Mouse (Mus musculus) liver, embryonic 15.5 days (tissue): ENCODE results near the gene Paqr7. TPM values are rescaled to one million over a fixed set of nuclear protein-coding genes. Genes with fewer than 3 reads are reported as not detected.

Experiments
- ATAC-seq: fragments of 200-750 bp; cut with Nextera tagmentation; 2 replicates; pipeline ENCODE4 v1.8.0; 2017; ENCODE audit warnings: moderate number of reproducible peaks, mild to moderate bottlenecking, moderate library complexity; ENCODE audit not compliant: insufficient read depth
- H3K27ac ChIP-seq: fragments of 300-500 bp; sonication (generic); replicated peaks from 2 replicates; pipeline ENCODE4 v1.5.1; 2015; ENCODE audit warnings: mild to moderate bottlenecking, inconsistent platforms
- H3K27me3 ChIP-seq: fragments of 300-500 bp; sonication (generic); 2 replicates; pipeline ENCODE4 v1.6.1; 2015; ENCODE audit warnings: mild to moderate bottlenecking, inconsistent platforms
- H3K36me3 ChIP-seq: fragments of 300-500 bp; sonication (generic); replicated peaks from 2 replicates; pipeline ENCODE4 v1.6.1; 2015; ENCODE audit warnings: moderate library complexity, mild to moderate bottlenecking, inconsistent platforms
- H3K4me1 ChIP-seq: fragments of 300-500 bp; sonication (generic); replicated peaks from 2 replicates; pipeline ENCODE4 v1.6.1; 2015; ENCODE audit warnings: inconsistent platforms
- H3K4me2 ChIP-seq: fragments of 300-500 bp; sonication (generic); 2 replicates; pipeline ENCODE4 v1.6.1; 2015; ENCODE audit warnings: moderate library complexity, mild to moderate bottlenecking, inconsistent platforms
- H3K4me3 ChIP-seq: fragments of 300-500 bp; sonication (generic); replicated peaks from 2 replicates; pipeline ENCODE4 v1.5.1; 2015; ENCODE audit warnings: mild to moderate bottlenecking, inconsistent platforms
- H3K9ac ChIP-seq: fragments of 300-500 bp; sonication (generic); 2 replicates; pipeline ENCODE4 v1.6.1; 2015; ENCODE audit warnings: moderate library complexity, mild to moderate bottlenecking, inconsistent platforms
- H3K9me3 ChIP-seq: fragments of 300-500 bp; sonication (generic); replicated peaks from 2 replicates; pipeline ENCODE4 v1.6.1; 2016; ENCODE audit warnings: inconsistent platforms
- WGBS: fragments of 180-500 bp; shearing (Covaris S2); methylation state at CpG from one replicate; pipeline ENCODE4 v1.1.7; 2015; ENCODE audit warnings: mixed read lengths; ENCODE audit not compliant: insufficient replicate concordance; 5-methylcytosine and 5-hydroxymethylcytosine counted together
- polyA plus RNA-seq: library from polyadenylated mRNA; unstranded; fragments of >200 nt; fragmentation: Nextera tagmentation; extraction: Ambion mirVana; gene quantifications from 2 replicates; pipeline ENCODE4 v1.2.1, GENCODE M21; 2015

The Paqr7 gene
- polyA plus RNA-seq, 1 experiment from 2014 or later = 7.8 TPM

GRCm38 (mm10) chr4:134474240-134474639 is 22.3 kb upstream of the Paqr7 start:
- WGBS = 81% methylated on average over 8 of the region's 8 CpGs
- Histone ChIP-seq H3K27ac (no peak overlapping the region), H3K36me3 (peaks cover 68% of the 10 kb centered on the region), H3K4me3 (no peak overlapping the region), H3K27me3 (no peaks in the 10 kb centered on the region), H3K9ac (no peak overlapping the region), H3K9me3 (no peaks in the 10 kb centered on the region), H3K4me2 (no peak overlapping the region), H3K4me1 (peaks cover 29% of the 10 kb centered on the region)
- ATAC-seq = no peak

GRCm38 (mm10) chr4:134476899-134477298 is 19.6 kb upstream of the Paqr7 start:
- no peak overlapping the region for H3K4me3 ChIP-seq
- H3K27ac ChIP-seq = no peak overlapping the region
- H3K4me1 ChIP-seq = peaks cover 17% of the 10 kb centered on the region
- H3K9me3 ChIP-seq = no peaks in the 10 kb centered on the region
- no peak overlapping the region for H3K9ac ChIP-seq
- no peaks in the 10 kb centered on the region for H3K27me3 ChIP-seq
- WGBS = 87% methylated on average over 8 of the region's 8 CpGs
- H3K36me3 ChIP-seq = peaks cover 49% of the 10 kb centered on the region
- no peak overlapping the region for H3K4me2 ChIP-seq
- ATAC-seq = no peak

DNA sequence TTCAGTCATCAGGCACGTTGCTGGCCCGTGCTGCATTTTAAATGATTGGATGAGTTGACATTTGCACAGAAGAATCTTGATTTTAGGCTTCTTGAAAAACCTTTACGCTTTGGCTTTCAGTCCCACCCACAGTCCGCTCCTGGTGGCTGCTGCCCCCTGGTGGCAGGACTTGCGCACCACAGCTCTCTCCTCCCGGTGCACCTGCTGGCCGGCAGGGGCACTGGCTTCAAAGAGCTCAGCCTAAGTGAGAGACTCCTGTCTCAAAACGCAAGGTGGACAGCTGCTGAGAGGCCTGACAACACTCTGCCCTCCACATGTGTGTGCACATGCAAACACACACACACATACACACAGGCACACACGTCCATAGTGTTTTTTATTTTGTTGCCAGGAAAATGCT is 18.5 kb upstream of the Paqr7 start:
- no peak overlapping the region for H3K9ac ChIP-seq

GRCm38 (mm10) chr4:134479839-134480238 is 16.7 kb upstream of the Paqr7 start:
- Histone ChIP-seq H3K9ac (no peak overlapping the region), H3K4me2 (no peak overlapping the region), H3K4me3 (no peak overlapping the region), H3K9me3 (no peaks in the 10 kb centered on the region), H3K27ac (no peak overlapping the region), H3K27me3 (peaks cover 24% of the 10 kb centered on the region; the same call in 1 of the 2 replicates), H3K4me1 (peaks cover 20% of the 10 kb centered on the region), H3K36me3 (peaks cover 23% of the 10 kb centered on the region)
- whole genome bisulfite sequencing = 76% methylated on average over 4 of the region's 4 CpGs
- no peak for ATAC-seq

More for the DNA sequence above, 18.5 kb upstream of the Paqr7 start:
- 4% methylated on average over 9 of the region's 9 CpGs for WGBS
- H3K36me3 ChIP-seq = peaks cover 38% of the 10 kb centered on the region
- peaks cover 9% of the 10 kb centered on the region; the same call in 1 of the 2 replicates for H3K27me3 ChIP-seq
- H3K4me2 ChIP-seq = no peak overlapping the region
- ATAC-seq = peak; percentile 53; the same call in 1 of the 2 replicates
- H3K27ac ChIP-seq = no peak overlapping the region
- H3K4me1 ChIP-seq = peaks cover 17% of the 10 kb centered on the region
- H3K9me3 ChIP-seq = no peaks in the 10 kb centered on the region
- H3K4me3 ChIP-seq = no peak overlapping the region

DNA sequence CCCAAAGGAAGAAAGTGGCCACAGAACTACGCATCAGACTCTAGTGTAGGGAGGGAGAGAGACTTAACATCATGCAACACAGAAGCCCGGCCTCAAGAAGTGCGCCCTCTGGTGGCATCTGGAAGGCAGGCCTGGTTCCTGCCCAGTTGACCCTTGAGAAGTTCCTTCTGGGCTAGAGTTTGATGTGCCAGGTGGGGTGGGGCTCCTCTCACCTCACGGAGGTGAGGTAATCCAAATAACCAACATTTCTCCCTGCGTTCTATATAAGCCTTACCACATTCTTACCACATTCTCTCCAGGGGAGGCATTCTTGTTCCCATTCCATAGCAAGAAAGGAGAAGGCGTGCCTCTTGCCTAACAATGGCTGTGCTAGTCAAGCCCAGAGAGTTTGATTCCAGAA is 15.6 kb upstream of the Paqr7 start:
- ATAC-seq = no peak
- no peak overlapping the region for H3K4me2 ChIP-seq
- H3K27ac ChIP-seq = no peak overlapping the region
- H3K4me1 ChIP-seq = peaks cover 25% of the 10 kb centered on the region
- H3K4me3 ChIP-seq = no peak overlapping the region
- no peaks in the 10 kb centered on the region for H3K9me3 ChIP-seq
- peaks cover 24% of the 10 kb centered on the region; the same call in 1 of the 2 replicates for H3K27me3 ChIP-seq
- no peak overlapping the region for H3K9ac ChIP-seq
- H3K36me3 ChIP-seq = peaks cover 13% of the 10 kb centered on the region; the same call in 1 of the 2 replicates
- WGBS = 17% methylated on average over 6 of the region's 6 CpGs

DNA sequence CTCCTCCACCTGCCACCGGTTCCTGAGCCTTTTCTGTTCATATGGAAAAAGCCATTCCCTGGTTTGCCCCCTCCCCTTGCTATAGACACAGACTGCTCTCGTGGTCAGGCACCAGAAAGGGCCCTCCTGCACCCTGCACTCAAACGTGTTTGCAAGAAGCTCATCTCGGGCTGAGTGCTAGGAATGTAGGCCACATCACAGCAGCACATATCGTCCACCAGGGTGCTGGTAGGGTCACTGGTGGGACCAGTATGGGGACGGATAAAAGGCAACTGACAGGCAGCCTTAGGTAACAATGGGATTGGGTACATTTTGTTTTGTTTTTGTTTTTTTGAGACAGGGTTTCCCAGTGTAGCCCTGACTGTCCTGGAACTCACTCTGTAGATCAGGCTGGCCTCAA is 15.2 kb upstream of the Paqr7 start:
- H3K36me3 ChIP-seq = peaks cover 9% of the 10 kb centered on the region; the same call in 1 of the 2 replicates
- H3K4me1 ChIP-seq = peaks cover 26% of the 10 kb centered on the region
- H3K9me3 ChIP-seq = no peaks in the 10 kb centered on the region
- H3K27ac ChIP-seq = no peak overlapping the region
- H3K4me2 ChIP-seq = no peak overlapping the region
- no peak overlapping the region for H3K9ac ChIP-seq
- peaks cover 24% of the 10 kb centered on the region; the same call in 1 of the 2 replicates for H3K27me3 ChIP-seq
- ATAC-seq = no peak
- WGBS = 44% methylated on average over 6 of the region's 6 CpGs
- no peak overlapping the region for H3K4me3 ChIP-seq

DNA sequence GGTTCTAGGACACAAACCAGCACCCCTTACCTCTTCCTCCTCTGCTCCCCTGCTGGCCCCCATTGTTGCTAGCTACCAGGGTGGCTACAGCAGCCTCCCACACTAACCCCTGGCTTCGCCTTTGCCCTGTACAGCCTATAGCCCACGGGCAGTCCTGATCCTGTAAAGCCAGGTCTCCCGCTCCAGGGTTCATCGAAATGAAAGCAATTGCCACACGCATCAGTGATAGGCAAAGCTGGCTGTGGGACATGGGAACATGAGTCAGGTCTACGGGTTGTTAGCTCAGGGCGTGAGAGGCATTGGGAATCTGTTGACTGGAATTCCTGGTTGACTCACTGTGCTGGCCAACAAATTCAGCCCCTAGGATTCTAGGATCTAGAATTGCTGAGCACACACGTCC is 14.1 kb upstream of the Paqr7 start:
- Histone ChIP-seq H3K4me1 (peaks cover 21% of the 10 kb centered on the region), H3K27ac (no peak overlapping the region), H3K36me3 (no peaks in the 10 kb centered on the region), H3K9me3 (no peaks in the 10 kb centered on the region), H3K9ac (no peak overlapping the region), H3K4me3 (no peak overlapping the region), H3K27me3 (peaks cover 24% of the 10 kb centered on the region; the same call in 1 of the 2 replicates), H3K4me2 (no peak overlapping the region)
- 67% methylated on average over 8 of the region's 8 CpGs for WGBS
- no peak for ATAC-seq

DNA sequence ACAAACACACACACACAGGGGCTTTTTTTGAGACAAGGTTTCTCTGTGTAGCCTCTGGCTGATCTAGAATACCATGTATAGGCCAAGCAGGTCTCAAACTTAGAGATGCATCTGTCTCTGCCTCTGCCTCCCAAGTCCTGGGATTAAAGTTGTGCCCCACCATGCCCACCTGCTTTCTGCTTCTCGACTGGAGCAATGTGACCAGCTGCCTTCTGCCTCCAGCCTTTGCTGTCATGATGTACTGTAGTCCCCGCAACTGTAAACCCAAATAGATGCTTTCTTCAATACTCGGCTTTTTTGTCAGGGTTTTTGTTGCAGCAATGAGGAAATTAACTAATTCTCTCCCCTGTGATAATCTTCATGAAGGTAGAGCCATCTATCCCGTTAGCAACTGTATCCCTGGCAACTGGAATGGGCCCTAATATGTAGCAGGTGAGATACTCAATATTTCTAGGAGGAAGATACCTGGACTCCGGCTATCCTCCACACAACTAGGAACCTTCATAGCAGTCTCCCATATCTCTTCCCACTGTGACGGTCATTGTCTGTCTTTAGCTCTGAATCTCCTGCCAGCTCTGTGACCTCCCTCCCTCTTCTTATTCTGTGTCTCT is 13.3 kb upstream of the Paqr7 start:
- no peaks in the 10 kb centered on the region for H3K9me3 ChIP-seq
- no peak overlapping the region for H3K9ac ChIP-seq
- peaks cover 24% of the 10 kb centered on the region; the same call in 1 of the 2 replicates for H3K27me3 ChIP-seq
- no peak for ATAC-seq
- no peak overlapping the region for H3K27ac ChIP-seq
- no peak overlapping the region for H3K4me3 ChIP-seq
- H3K4me2 ChIP-seq = no peak overlapping the region
- whole genome bisulfite sequencing = 48% methylated on average over 6 of the region's 6 CpGs
- H3K4me1 ChIP-seq = peaks cover 23% of the 10 kb centered on the region
- no peaks in the 10 kb centered on the region for H3K36me3 ChIP-seq

- H3K9me3 ChIP-seq = no peaks in the 10 kb centered on the region
- no peak overlapping the region for H3K4me2 ChIP-seq
- peaks cover 21% of the 10 kb centered on the region for H3K4me1 ChIP-seq
- peaks cover 24% of the 10 kb centered on the region; the same call in 1 of the 2 replicates for H3K27me3 ChIP-seq
- H3K27ac ChIP-seq = no peak overlapping the region
- no peaks in the 10 kb centered on the region for H3K36me3 ChIP-seq
- no peak overlapping the region for H3K9ac ChIP-seq
- no peak for ATAC-seq
- 48% methylated on average over 6 of the region's 6 CpGs for WGBS
- H3K4me3 ChIP-seq = no peak overlapping the region
Observed at GRCm38 (mm10) chr4:134483696-134484095, 12.8 kb upstream of the Paqr7 start.

GRCm38 (mm10) chr4:134484231-134484630 is 12.3 kb upstream of the Paqr7 start:
- H3K4me2 ChIP-seq = no peak overlapping the region
- H3K36me3 ChIP-seq = no peaks in the 10 kb centered on the region
- peaks cover 21% of the 10 kb centered on the region for H3K4me1 ChIP-seq
- H3K27ac ChIP-seq = no peak overlapping the region
- WGBS = 66% methylated on average over 10 of the region's 10 CpGs
- ATAC-seq = no peak
- H3K27me3 ChIP-seq = peaks cover 24% of the 10 kb centered on the region; the same call in 1 of the 2 replicates
- H3K9me3 ChIP-seq = no peaks in the 10 kb centered on the region
- H3K9ac ChIP-seq = no peak overlapping the region
- H3K4me3 ChIP-seq = no peak overlapping the region

GRCm38 (mm10) chr4:134485151-134485900 is 11.2 kb upstream of the Paqr7 start:
- Histone ChIP-seq H3K9me3 (no peaks in the 10 kb centered on the region), H3K36me3 (no peaks in the 10 kb centered on the region), H3K27me3 (peaks cover 24% of the 10 kb centered on the region; the same call in 1 of the 2 replicates), H3K27ac (no peak overlapping the region), H3K4me2 (no peak overlapping the region), H3K4me1 (peaks cover 28% of the 10 kb centered on the region), H3K4me3 (no peak overlapping the region), H3K9ac (no peak overlapping the region)
- 67% methylated on average over 5 of the region's 5 CpGs for WGBS
- ATAC-seq = no peak
